Mouse (Mus musculus) CH12F3 (cell line): ENCODE results near the gene Cd37.

Source experiments
- in situ Hi-C: fragments of 300-500 bp; cut with MboI; formaldehyde crosslinking; loops from 2 replicates; pipeline ENCODE4 v1.14.3; 2020; ENCODE audit warnings: low sequenced_read_pairs

Gene Cd37

GRCm38 (mm10) chr7:45204380-45205143 is 34.4 kb downstream of the Cd37 start, which contains the start of gene Ccdc155:
TSS of gene Ccdc155 (minus strand) at chr7:45204892.
- in situ Hi-C loops: no loop called here

GRCm38 (mm10) chr7:45202654-45203053 is 36.3 kb downstream of the Cd37 start:
- in situ Hi-C loops: no loop called here

GRCm38 (mm10) chr7:45198961-45199360 is 40.0 kb downstream of the Cd37 start:
- in situ Hi-C loops: no loop called here

- in situ Hi-C loops: no loop called here
Measured at GRCm38 (mm10) chr7:45198435-45198834, 40.5 kb downstream of the Cd37 start.

GRCm38 (mm10) chr7:45196994-45197393 is 41.9 kb downstream of the Cd37 start:
- in situ Hi-C loops: no loop called here

GRCm38 (mm10) chr7:45196176-45196535 is 42.8 kb downstream of the Cd37 start:
- in situ Hi-C loops: no loop called here

GRCm38 (mm10) chr7:45195341-45196175 is 43.4 kb downstream of the Cd37 start:
- in situ Hi-C loops: no loop called here

GRCm38 (mm10) chr7:45193871-45194785 is 44.8 kb downstream of the Cd37 start:
- in situ Hi-C loops: loop anchor here (5.0 kb wide), 1 partner anchor 37 kb away; no protein-coding TSS in a partner anchor

- in situ Hi-C loops: loop anchor here (5.0 kb wide), 1 partner anchor 36 kb away; no protein-coding TSS in a partner anchor
Measured at GRCm38 (mm10) chr7:45193406-45193805, 45.5 kb downstream of the Cd37 start.

- in situ Hi-C loops: loop anchor here (5.0 kb wide), 1 partner anchor 35 kb away; no protein-coding TSS in a partner anchor
Measured at GRCm38 (mm10) chr7:45192585-45193310, 46.2 kb downstream of the Cd37 start.

GRCm38 (mm10) chr7:45191803-45192363 is 47.0 kb downstream of the Cd37 start:
- in situ Hi-C loops: loop anchor here (5.0 kb wide), 1 partner anchor 35 kb away; no protein-coding TSS in a partner anchor

- in situ Hi-C loops: loop anchor here (5.0 kb wide), 1 partner anchor 34 kb away; no protein-coding TSS in a partner anchor
Measured at GRCm38 (mm10) chr7:45191161-45191560, 47.8 kb downstream of the Cd37 start.

GRCm38 (mm10) chr7:45190186-45190585 is 48.7 kb downstream of the Cd37 start:
- in situ Hi-C loops: loop anchor here (5.0 kb wide), 1 partner anchor 33 kb away; no protein-coding TSS in a partner anchor

GRCm38 (mm10) chr7:45189600-45189999 is 49.3 kb downstream of the Cd37 start:
- in situ Hi-C loops: no loop called here

GRCm38 (mm10) chr7:45185921-45186320 is 53.0 kb downstream of the Cd37 start:
- in situ Hi-C loops: no loop called here

- in situ Hi-C loops: no loop called here
Measured at GRCm38 (mm10) chr7:45183672-45184071, 55.2 kb downstream of the Cd37 start.
